Mouse (Mus musculus) left cerebral cortex, adult 2 months (tissue): ENCODE results near the gene Trio. TPM values are rescaled to one million over a fixed set of nuclear protein-coding genes. Genes with fewer than 3 reads are reported as not detected.

Source experiments
- DNase-seq, 2 experiments: peaks; one replicate each; pipeline ENCODE4 v3.0.0; 2021 to 2022; ENCODE audit warnings: low spot score in 2 of 2, mixed read lengths in 1 of 2; ENCODE audit errors: extremely low spot score in 1 of 2
- H3K27ac ChIP-seq: fragments of 200-600 bp; 2 replicates; pipeline ENCODE4 v1.8.1; 2022
- H3K4me3 ChIP-seq: fragments of 200-600 bp; 2 replicates; pipeline ENCODE4 v1.8.1; 2022
- CTCF ChIP-seq: fragments of 200-600 bp; IDR thresholded peaks from 2 replicates; pipeline ENCODE4 v1.8.1; 2022; ENCODE audit warnings: antibody characterized with exemption, mild to moderate bottlenecking, moderate library complexity
- intact Hi-C: fragments of 180-260 bp; cut with DNase I; formaldehyde crosslinking; loops from one replicate; pipeline ENCODE4 v1.15.1; 2025
- total RNA-seq, 2 experiments: library from RNA; stranded (reverse); gene quantifications; 2 replicates each; pipeline ENCODE4 v1.2.3; 2021

The Trio gene
- total RNA-seq, 2 experiments from 2014 or later = 252 to 279 TPM

- TF ChIP-seq CTCF = no peak
- intact Hi-C loops = loop anchor here (2.0 to 5.0 kb wide), 2 partner anchors 128 to 151 kb away; no protein-coding TSS in a partner anchor
- Histone ChIP-seq H3K27ac (no peak overlapping the region), H3K4me3 (no peak overlapping the region)
- DNase-seq = no peak
These were observed 3.7 kb upstream of the Trio start for GRCm38 (mm10) chr15:28029371-28029770.

GRCm38 (mm10) chr15:28028542-28028941 lies 2.9 kb upstream of the Trio start:
- TF ChIP-seq CTCF = no peak
- no peak for DNase-seq
- intact Hi-C loops = loop anchor here (2.0 to 5.0 kb wide), 2 partner anchors 129 to 152 kb away; no protein-coding TSS in a partner anchor
- no peak overlapping the region for H3K4me3 ChIP-seq
- H3K27ac ChIP-seq = no peak overlapping the region

GRCm38 (mm10) chr15:28026167-28026481 lies 476 bp upstream of the Trio start:
- peak; percentile 72 for TF ChIP-seq CTCF
- peak overlapping the region; percentile 44 for H3K27ac ChIP-seq
- intact Hi-C loops = loop anchor here (2.0 to 5.0 kb wide), 2 partner anchors 85 to 131 kb away; no protein-coding TSS in a partner anchor

GRCm38 (mm10) chr15:28024965-28025338 lies 696 bp downstream of the Trio start:
- intact Hi-C loops = loop anchor here (1.0 to 5.0 kb wide), 3 partner anchors 88 to 132 kb away; no protein-coding TSS in a partner anchor
- TF ChIP-seq CTCF = no peak
- DNase-seq = peak; percentile 59 to 60
- Histone ChIP-seq H3K4me3 (peak overlapping the region; percentile 79), H3K27ac (peak overlapping the region; percentile 94)

More at GRCm38 (mm10) chr15:28026167-28026481, 476 bp upstream of the Trio start:
- DNase-seq = no peak
- H3K4me3 ChIP-seq = peak overlapping the region; percentile 55

- peak; percentile 68 to 69 for DNase-seq
- peak overlapping the region; percentile 94 for H3K27ac ChIP-seq
- peak overlapping the region; percentile 79 for H3K4me3 ChIP-seq
- intact Hi-C loops = loop anchor here (5.0 kb wide), 1 partner anchor 87 kb away; no protein-coding TSS in a partner anchor
- no peak for TF ChIP-seq CTCF
These were observed 1.4 kb downstream of the Trio start for GRCm38 (mm10) chr15:28024031-28024964.

DNA sequence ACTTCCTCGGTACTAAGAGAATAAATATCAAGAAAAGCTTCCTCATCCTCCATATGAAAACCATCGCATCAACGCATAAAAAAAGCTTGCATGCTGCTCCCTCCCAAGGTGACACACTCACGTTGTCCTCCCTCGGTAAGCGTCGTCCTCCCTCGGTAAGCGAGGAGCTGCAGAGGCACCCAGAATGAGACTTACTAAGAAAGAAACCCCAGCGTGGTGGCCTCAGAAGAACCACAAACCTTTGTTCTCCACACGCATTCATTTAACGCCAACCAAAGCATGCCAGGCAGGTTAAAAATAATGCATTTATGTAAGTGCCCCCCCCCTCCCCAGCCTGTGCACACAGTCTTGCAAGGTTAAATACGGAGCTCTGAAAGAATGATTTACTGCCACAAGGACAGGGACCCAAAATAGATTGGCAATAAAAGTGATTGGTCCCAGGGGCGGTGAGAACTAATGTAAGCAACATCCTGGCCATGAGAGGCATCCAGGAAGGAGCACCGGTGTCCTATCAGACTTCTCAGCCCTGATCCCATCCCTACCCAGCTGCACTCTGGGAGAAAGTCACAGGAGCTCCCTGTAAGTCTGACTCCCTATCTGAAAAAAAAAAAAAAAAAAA lies 3.9 kb downstream of the Trio start:
- peak overlapping the region; percentile 36 for H3K4me3 ChIP-seq
- no peak for DNase-seq
- peak overlapping the region; percentile 5; the same call in 1 of the 2 replicates for H3K27ac ChIP-seq
- intact Hi-C loops = loop anchor here (5.0 kb wide), 1 partner anchor 84 kb away; no protein-coding TSS in a partner anchor
- TF ChIP-seq CTCF = no peak

- DNase-seq = no peak
- Histone ChIP-seq H3K27ac (no peak overlapping the region), H3K4me3 (no peak overlapping the region)
- intact Hi-C loops = loop anchor here (5.0 kb wide), 1 partner anchor 82 kb away; no protein-coding TSS in a partner anchor
- TF ChIP-seq CTCF = no peak
These were observed 6.1 kb downstream of the Trio start for GRCm38 (mm10) chr15:28019393-28020070.

- Histone ChIP-seq H3K27ac (no peak overlapping the region), H3K4me3 (no peak overlapping the region)
- intact Hi-C loops = no loop called here
- DNase-seq = no peak
- TF ChIP-seq CTCF = no peak
These were observed 18.1 kb downstream of the Trio start for GRCm38 (mm10) chr15:28007516-28007915.

- intact Hi-C loops = no loop called here
- DNase-seq = no peak
- Histone ChIP-seq H3K27ac (no peak overlapping the region), H3K4me3 (no peak overlapping the region)
- TF ChIP-seq CTCF = no peak
These were observed 21.4 kb downstream of the Trio start for GRCm38 (mm10) chr15:28004192-28004767.

- intact Hi-C loops = no loop called here
- no peak for DNase-seq
- TF ChIP-seq CTCF = no peak
- Histone ChIP-seq H3K4me3 (no peak overlapping the region), H3K27ac (no peak overlapping the region)
These were observed 23.1 kb downstream of the Trio start for GRCm38 (mm10) chr15:28002515-28002914.

DNA sequence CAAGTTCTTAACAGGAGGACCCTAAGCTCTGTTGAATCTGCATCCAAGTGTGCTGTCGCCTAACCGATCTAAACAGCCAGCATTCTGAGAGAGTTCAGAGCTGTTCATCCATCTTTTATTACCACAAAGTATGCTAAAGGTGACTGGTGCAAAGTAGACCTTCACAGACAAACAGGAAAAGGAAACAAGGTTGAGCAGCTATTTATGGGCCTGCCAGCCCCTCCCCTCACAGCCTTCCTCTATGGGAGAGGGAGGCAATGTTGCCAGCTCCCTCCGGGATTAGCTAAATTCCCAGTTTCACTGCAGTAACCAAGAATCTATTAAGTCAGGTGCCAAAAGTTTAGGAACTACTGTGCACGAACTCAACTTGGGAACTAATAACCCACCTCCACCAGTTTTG lies 24.3 kb downstream of the Trio start:
- no peak for DNase-seq
- H3K27ac ChIP-seq = no peak overlapping the region
- no peak for TF ChIP-seq CTCF
- intact Hi-C loops = no loop called here
- H3K4me3 ChIP-seq = no peak overlapping the region
